Mouse (Mus musculus): ENCODE results near the gene Celf2.
A peak's percentile ranks its signal among the peaks of the same experiment; 100 is the strongest.

The Celf2 gene

GRCm38 (mm10) chr2:6872131-6872893, 637.1 kb downstream of the Celf2 start:
- DNase-seq (ENCODE audit: low read depth, low spot score), result peak; percentile 81

GRCm38 (mm10) chr2:6871281-6872130, 637.9 kb downstream of the Celf2 start:
- no peak for DNase-seq (ENCODE audit: low read depth, low spot score)

GRCm38 (mm10) chr2:6869956-6870710, 639.2 kb downstream of the Celf2 start:
- no peak for DNase-seq (ENCODE audit: low read depth, low spot score)

- DNase-seq (ENCODE audit: low read depth, low spot score), result no peak
These were observed 642.1 kb downstream of the Celf2 start for GRCm38 (mm10) chr2:6867297-6867696.

GRCm38 (mm10) chr2:6865785-6866184, 643.6 kb downstream of the Celf2 start:
- DNase-seq (ENCODE audit: low read depth, low spot score), result no peak

GRCm38 (mm10) chr2:6850102-6850644, 659.2 kb downstream of the Celf2 start:
- DNase-seq (ENCODE audit: low read depth, low spot score), result no peak

- no peak for DNase-seq (ENCODE audit: low read depth, low spot score)
These were observed 660.0 kb downstream of the Celf2 start for GRCm38 (mm10) chr2:6849388-6849787.

GRCm38 (mm10) chr2:6830021-6830420, 679.3 kb downstream of the Celf2 start:
- no peak for DNase-seq (ENCODE audit: low read depth, low spot score)

GRCm38 (mm10) chr2:6827583-6827982, 681.8 kb downstream of the Celf2 start:
- no peak for DNase-seq (ENCODE audit: low read depth, low spot score)

- no peak for DNase-seq (ENCODE audit: low read depth, low spot score)
These were observed 686.3 kb downstream of the Celf2 start for GRCm38 (mm10) chr2:6823021-6823420.

- no peak for DNase-seq (ENCODE audit: low read depth, low spot score)
These were observed 687.8 kb downstream of the Celf2 start for GRCm38 (mm10) chr2:6821593-6821992.

GRCm38 (mm10) chr2:6815281-6815680, 694.1 kb downstream of the Celf2 start:
- DNase-seq (ENCODE audit: low read depth, low spot score), result peak; percentile 5

- DNase-seq (ENCODE audit: low read depth, low spot score), result no peak
These were observed 700.6 kb downstream of the Celf2 start for GRCm38 (mm10) chr2:6808736-6809135.

GRCm38 (mm10) chr2:6796754-6797153, 712.6 kb downstream of the Celf2 start:
- no peak for DNase-seq (ENCODE audit: low read depth, low spot score)

GRCm38 (mm10) chr2:6795995-6796588, 713.3 kb downstream of the Celf2 start:
- no peak for DNase-seq (ENCODE audit: low read depth, low spot score)

GRCm38 (mm10) chr2:6794858-6795257, 714.5 kb downstream of the Celf2 start:
- no peak for DNase-seq (ENCODE audit: low read depth, low spot score)

GRCm38 (mm10) chr2:6790876-6791275, 718.5 kb downstream of the Celf2 start:
- no peak for DNase-seq (ENCODE audit: low read depth, low spot score)

GRCm38 (mm10) chr2:6786494-6787144, 722.7 kb downstream of the Celf2 start:
- no peak for DNase-seq (ENCODE audit: low read depth, low spot score)

- DNase-seq (ENCODE audit: low read depth, low spot score), result no peak
These were observed 739.1 kb downstream of the Celf2 start for GRCm38 (mm10) chr2:6770214-6770613.

GRCm38 (mm10) chr2:6762381-6762780, 747.0 kb downstream of the Celf2 start:
- DNase-seq (ENCODE audit: low read depth, low spot score), result no peak

GRCm38 (mm10) chr2:6743173-6743572, 766.2 kb downstream of the Celf2 start:
- DNase-seq (ENCODE audit: low read depth, low spot score), result no peak
